Mouse (Mus musculus) frontal cortex, adult 2 months (tissue): ENCODE data around the gene Tmem174. TPM values are rescaled to one million over a fixed set of nuclear protein-coding genes. Genes with fewer than 3 reads are reported as not detected.

Source experiments
- DNase-seq, 2 experiments: peaks; one replicate each; pipeline ENCODE4 v3.0.0; 2022; ENCODE audit warnings: low spot score in 1 of 2; ENCODE audit errors: extremely low spot score in 1 of 2
- polyA plus RNA-seq: library from polyadenylated mRNA; depleted of rRNA; stranded (reverse); fragments of >200 nt; gene quantifications from 2 replicates; pipeline ENCODE4 v1.2.3, GENCODE M21; 2012; rRNA removed

Tmem174 gene
- polyA plus RNA-seq, 1 experiment: 0.04 TPM

- DNase-seq: peak in 1 of 2 experiments; percentile 44
Measured at GRCm38 (mm10) chr13:98586817-98587575, 50.2 kb downstream of the Tmem174 start.

Other genes starting within 250 kb of the Tmem174 start
- gene Gm10320, start 145.4 kb downstream of the Tmem174 start, polyA plus RNA-seq: 0.27 and 0.42 TPM in 2 replicates
- 0.10 TPM in 1 of 2 replicates, not detected in the other for gene Tmem171, start 57.4 kb upstream of the Tmem174 start, polyA plus RNA-seq
- gene Fcho2, start 178.0 kb upstream of the Tmem174 start, polyA plus RNA-seq: 26.3 and 30.6 TPM in 2 replicates